Mouse (Mus musculus) lung, postnatal 36 days (tissue): Measurements from ENCODE around the gene Nbeal2.

Experiments used
- DNase-seq: peaks from one replicate; pipeline ENCODE4 v3.0.0; 2022; ENCODE audit warnings: mixed read lengths

The Nbeal2 gene

GRCm38 (mm10) chr9:110644295-110644694, 9.7 kb downstream of the Nbeal2 start:
- no peak for DNase-seq

- no peak for DNase-seq
Measured at GRCm38 (mm10) chr9:110643787-110644186, 10.2 kb downstream of the Nbeal2 start.

- no peak for DNase-seq
Measured at GRCm38 (mm10) chr9:110642812-110643524, 11.0 kb downstream of the Nbeal2 start.

- no peak for DNase-seq
Measured at GRCm38 (mm10) chr9:110641006-110641405, 13.0 kb downstream of the Nbeal2 start.

GRCm38 (mm10) chr9:110638611-110639021, 15.3 kb downstream of the Nbeal2 start:
- DNase-seq = no peak

GRCm38 (mm10) chr9:110635225-110635624, 18.7 kb downstream of the Nbeal2 start:
- DNase-seq = peak; percentile 95

- DNase-seq = no peak
Measured at GRCm38 (mm10) chr9:110633882-110634281, 20.1 kb downstream of the Nbeal2 start.

GRCm38 (mm10) chr9:110632671-110633070, 21.3 kb downstream of the Nbeal2 start:
- no peak for DNase-seq

GRCm38 (mm10) chr9:110631651-110632275, 22.2 kb downstream of the Nbeal2 start:
- DNase-seq = no peak

DNA sequence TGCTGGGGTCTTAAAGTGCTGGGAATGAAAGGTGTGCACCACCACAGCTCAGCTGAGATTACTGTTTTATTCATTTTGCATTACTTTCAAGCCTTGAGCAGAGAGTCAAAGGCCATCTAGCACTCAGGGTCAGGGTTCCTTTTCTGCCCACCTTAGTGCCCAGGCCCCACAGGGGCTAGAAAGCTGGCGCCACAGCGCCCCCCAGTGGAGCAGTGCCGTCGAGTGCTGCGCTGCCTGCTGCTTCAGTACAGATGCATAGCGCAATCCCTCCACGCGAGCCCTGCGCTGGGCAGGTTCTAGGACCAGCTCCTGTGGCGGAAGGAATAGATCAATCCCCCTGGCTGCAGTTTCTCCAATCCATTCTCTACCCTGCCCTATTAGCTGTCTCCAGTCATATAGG, 22.8 kb downstream of the Nbeal2 start:
- DNase-seq = peak; percentile 56

GRCm38 (mm10) chr9:110630171-110630570, 23.8 kb downstream of the Nbeal2 start:
- DNase-seq = no peak

GRCm38 (mm10) chr9:110625350-110625908, 28.5 kb downstream of the Nbeal2 start:
- DNase-seq = no peak

DNA sequence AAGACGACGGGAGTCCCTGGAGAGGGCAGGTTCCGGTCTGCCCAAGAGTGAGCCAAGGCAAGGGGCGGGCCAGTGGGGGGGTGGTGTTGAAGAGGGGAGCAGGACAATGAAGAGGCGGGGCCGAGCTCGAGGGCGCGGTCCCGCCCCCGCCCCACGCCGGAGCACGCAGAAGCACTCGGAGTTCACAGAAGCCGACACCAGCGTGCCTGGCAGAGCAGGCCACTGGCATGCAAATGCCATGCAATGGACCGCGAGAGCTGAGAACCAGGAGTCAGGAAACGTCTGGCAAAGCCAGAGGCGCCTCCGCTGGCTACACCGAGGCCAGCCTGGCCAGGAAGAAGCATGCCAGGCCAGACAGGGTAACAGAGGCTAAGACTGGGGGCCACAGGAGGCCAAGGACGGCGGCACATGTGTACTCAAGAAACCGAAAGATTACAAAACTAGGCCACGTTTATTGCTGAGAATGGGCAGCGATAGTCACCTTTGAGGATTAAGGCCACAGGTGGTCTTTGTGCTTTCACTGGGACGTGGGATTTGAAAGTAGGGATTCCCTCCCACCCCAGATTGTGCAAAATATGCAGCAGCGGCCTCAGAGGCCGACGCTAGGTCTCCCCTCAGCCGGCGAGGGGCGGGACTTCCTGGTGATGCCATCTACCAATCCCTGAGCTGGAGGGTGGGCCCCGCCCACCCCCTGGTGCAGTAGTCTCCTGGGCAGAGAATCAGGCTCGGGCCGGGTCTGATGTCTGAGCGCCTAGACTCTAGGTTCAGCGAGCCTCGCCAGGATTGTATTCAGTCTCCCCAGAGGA, 29.4 kb downstream of the Nbeal2 start, which contains the start of gene Nradd:
Nradd (minus strand) TSS at position 92 of the 806 bp plus-strand sequence.
- DNase-seq = peak; percentile 95

GRCm38 (mm10) chr9:110623416-110624195, 30.4 kb downstream of the Nbeal2 start:
- DNase-seq = no peak

DNA sequence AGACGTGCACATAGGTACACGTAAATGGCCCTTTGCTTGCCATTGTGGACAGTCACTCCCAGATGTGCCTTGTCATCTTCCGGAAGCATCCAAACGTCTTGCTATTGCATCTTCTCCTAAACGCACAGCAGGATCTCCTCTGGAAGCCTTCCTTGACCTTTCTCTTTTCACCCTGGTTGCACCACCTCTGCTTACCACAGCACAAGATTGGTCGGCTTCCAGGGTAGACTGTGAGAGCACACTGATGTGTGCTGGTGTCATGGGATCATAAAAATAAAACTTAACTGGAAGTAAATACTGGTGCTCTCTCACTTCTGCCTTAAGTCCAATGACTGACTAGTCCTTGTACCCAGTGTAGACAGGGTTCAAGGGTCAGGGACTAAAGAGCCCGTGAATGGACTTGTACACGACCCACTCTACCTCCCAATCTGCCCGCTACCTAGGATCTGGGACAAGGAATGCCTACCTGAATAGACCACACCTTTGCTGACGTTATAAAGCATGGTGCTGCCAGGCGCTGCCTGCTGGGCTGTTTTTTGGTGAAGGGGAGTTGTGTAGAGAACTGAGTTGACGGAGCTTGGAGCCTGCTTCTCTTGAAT, 31.2 kb downstream of the Nbeal2 start:
- DNase-seq = no peak

DNA sequence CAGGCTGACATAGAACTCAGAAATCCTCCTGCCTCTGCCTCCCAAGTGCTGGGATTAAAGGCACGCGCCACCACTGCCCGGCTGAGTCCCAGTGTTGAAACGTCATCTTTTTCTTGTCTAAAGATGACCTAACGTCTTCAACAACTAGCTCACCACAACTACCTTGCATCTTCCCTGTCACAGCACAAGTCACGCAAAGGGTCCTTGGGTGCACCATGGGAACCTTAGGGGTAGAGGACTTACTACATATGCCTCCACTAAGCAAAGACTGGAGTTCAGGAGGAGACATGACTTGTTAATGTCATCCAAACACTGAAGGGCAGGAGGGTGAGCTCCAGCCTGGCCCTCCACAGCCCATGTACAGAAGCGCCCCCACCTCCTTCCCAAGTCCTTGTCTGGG, 33.3 kb downstream of the Nbeal2 start:
- DNase-seq = no peak

GRCm38 (mm10) chr9:110620180-110620579, 33.8 kb downstream of the Nbeal2 start:
- DNase-seq = peak; percentile 82

DNA sequence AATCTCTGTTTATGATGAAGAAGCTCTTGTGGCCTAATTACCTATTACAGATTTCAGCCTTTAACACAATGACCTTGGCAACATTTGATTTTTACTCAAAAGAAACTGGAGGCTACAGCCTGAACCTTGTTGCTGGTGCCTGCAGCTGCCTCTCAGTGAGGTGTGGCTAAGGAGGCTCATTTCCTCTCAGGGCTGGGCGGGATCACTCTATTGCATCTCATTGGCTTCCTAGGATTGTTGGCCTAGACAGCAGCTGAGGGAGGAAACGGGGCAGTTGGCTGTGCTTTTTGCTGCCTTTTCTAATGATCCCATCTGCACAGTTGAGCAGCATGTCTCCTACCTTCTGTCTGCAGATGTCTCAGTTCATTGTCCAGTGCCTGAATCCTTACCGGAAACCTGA, 36.9 kb downstream of the Nbeal2 start:
- peak; percentile 33 for DNase-seq

- DNase-seq = no peak
Measured at GRCm38 (mm10) chr9:110611471-110611870, 42.5 kb downstream of the Nbeal2 start.

DNA sequence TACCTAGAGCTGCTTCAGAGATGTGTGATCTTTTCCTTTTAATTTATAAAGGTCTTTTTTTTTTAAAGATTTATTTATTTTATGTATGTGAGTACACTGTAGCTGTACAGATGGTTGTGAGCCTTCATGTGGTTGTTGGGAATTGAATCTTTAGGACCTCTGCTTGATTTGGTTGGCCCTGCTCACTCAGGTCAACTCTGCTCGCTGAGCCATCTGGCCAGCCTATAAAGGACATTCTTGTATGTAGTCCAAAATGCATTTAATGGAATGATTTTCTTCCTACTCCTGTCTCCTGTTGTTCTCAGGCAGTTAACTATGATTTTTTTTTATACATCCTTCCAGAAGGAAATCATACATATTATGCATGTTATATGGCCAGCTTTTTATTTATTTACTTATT, 70.4 kb downstream of the Nbeal2 start:
- no peak for DNase-seq

- DNase-seq = no peak
Measured at GRCm38 (mm10) chr9:110582161-110582560, 71.8 kb downstream of the Nbeal2 start.
